Mouse (Mus musculus) limb, embryonic 12.5 days (tissue): ENCODE results near the gene Pkd1. TPM values are rescaled to one million over a fixed set of nuclear protein-coding genes. Genes with fewer than 3 reads are reported as not detected.

Experiments
- ATAC-seq: fragments of 200-750 bp; cut with Nextera tagmentation; 2 replicates; pipeline ENCODE4 v1.8.0; 2017; ENCODE audit warnings: low read depth, moderate TSS enrichment; ENCODE audit not compliant: insufficient number of reproducible peaks, insufficient read depth, low FRiP score, low TSS enrichment
- H3K27ac ChIP-seq: fragments of 300-500 bp; sonication (generic); 2 replicates; pipeline ENCODE4 v1.5.1; 2016; ENCODE audit warnings: mild to moderate bottlenecking, moderate library complexity
- H3K27me3 ChIP-seq: fragments of 300-500 bp; sonication (generic); 2 replicates; pipeline ENCODE4 v1.6.1; 2016; ENCODE audit warnings: mild to moderate bottlenecking, moderate library complexity
- H3K36me3 ChIP-seq: fragments of 300-500 bp; sonication (generic); 2 replicates; pipeline ENCODE4 v1.6.1; 2016; ENCODE audit warnings: mild to moderate bottlenecking, moderate library complexity
- H3K4me1 ChIP-seq: fragments of 300-500 bp; sonication (generic); replicated peaks from 2 replicates; pipeline ENCODE4 v1.6.1; 2016
- H3K4me2 ChIP-seq: fragments of 300-500 bp; sonication (generic); 2 replicates; pipeline ENCODE4 v1.6.1; 2016; ENCODE audit warnings: mild to moderate bottlenecking, moderate library complexity
- H3K4me3 ChIP-seq: fragments of 300-500 bp; sonication (generic); replicated peaks from 2 replicates; pipeline ENCODE4 v1.5.1; 2016; ENCODE audit warnings: mild to moderate bottlenecking
- H3K9ac ChIP-seq: fragments of 300-500 bp; sonication (generic); replicated peaks from 2 replicates; pipeline ENCODE4 v1.6.1; 2016; ENCODE audit warnings: mild to moderate bottlenecking, moderate library complexity
- H3K9me3 ChIP-seq: fragments of 300-500 bp; sonication (generic); 2 replicates; pipeline ENCODE4 v1.6.1; 2016; ENCODE audit warnings: mild to moderate bottlenecking, moderate library complexity
- WGBS: fragments of 180-500 bp; shearing (Covaris S2); methylation state at CpG from one replicate; pipeline ENCODE4 v1.1.7; 2016; 5-methylcytosine and 5-hydroxymethylcytosine counted together
- polyA plus RNA-seq: library from polyadenylated mRNA; unstranded; fragments of >200 nt; fragmentation: Nextera tagmentation; extraction: Ambion mirVana; gene quantifications from 2 replicates; pipeline ENCODE4 v1.2.1, GENCODE M21; 2016

Gene Pkd1
- 23.2 and 32.2 TPM in 2 replicates for polyA plus RNA-seq

DNA sequence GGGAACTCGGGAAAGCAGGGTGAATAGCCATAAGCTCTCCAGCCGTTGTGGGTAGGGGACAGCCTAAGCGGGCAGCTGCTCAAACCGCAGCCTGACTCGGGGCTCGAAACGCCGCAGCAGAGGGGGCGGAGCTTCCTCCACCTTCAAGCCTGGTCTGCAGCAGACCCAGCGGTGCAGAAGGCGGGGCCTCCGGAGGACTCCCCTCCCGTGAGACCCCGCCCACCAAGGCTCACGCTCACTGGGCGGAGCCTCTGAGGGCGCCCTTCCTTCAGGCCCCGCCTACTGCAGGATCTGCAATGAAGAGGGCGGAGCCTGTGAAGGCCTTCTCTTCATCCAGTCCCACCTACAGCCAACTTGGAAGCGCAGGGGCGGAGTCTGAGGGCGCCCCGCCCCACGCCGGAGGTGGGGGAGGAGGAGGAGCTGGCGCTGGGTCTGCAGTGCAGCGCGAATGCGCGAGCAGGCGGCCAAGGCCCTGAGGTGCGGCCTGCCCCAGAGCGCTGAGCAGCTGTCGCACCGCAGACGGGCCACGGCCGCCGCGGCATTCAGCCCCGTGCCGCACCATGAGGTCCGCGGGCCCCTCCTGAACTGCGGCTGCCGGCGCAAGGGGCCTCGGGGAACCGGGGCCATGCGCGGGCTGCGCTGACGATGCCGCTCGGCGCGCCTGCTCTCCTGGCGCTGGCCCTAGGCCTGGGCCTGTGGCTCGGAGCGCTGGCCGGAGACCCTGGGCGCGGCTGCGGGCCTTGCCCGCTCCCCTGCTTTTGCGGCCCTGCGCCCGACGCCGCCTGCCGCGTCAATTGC, at the start of gene Pkd1:
Pkd1 (plus strand) TSS at position 217 of the 798 bp plus-strand sequence.
- peak within 1 kb of the TSS; percentile 92 for H3K9ac ChIP-seq
- H3K4me2 ChIP-seq = peak within 1 kb of the TSS; percentile 83
- H3K9me3 ChIP-seq = no peaks in the 10 kb centered on the region
- peaks cover 28% of the 10 kb centered on the region for H3K4me1 ChIP-seq
- H3K4me3 ChIP-seq = peak within 1 kb of the TSS; percentile 94
- WGBS = under 1% methylated on average over 72 of the region's 72 CpGs
- peak; percentile 94 for ATAC-seq
- H3K27ac ChIP-seq = peak within 1 kb of the TSS; percentile 96
- peaks cover 5% of the 10 kb centered on the region for H3K27me3 ChIP-seq
- H3K36me3 ChIP-seq = no peaks in the 10 kb centered on the region

DNA sequence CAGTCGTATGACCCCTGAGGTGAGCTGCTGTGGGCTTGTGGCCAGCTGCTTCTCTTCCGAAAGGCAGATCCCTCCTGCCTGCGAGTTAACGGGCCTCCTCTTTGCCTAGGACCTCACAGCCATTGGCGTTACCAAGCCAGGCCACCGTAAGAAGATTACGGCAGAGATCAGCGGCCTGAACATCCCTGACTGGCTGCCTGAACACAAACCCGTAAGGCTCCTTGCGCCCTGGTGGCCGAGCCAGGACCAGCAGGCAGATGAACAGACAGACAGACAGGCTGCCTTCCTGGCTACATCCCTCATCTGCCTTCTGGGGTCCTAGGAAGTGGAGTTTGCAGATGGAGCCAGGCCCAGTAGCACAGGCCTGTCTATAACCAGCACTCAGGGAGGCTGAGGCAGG, 47.4 kb upstream of the Pkd1 start:
- no peak for ATAC-seq
- Histone ChIP-seq H3K4me1 (peaks cover 8% of the 10 kb centered on the region), H3K9ac (0 out of 2 replicates have a peak overlapping the region, but pooled peaks have one; percentile 8), H3K36me3 (peaks cover 74% of the 10 kb centered on the region), H3K4me3 (no peak overlapping the region), H3K27me3 (0 out of 2 replicates have a peak, but pooled peaks cover 9% of the 10 kb centered on the region), H3K4me2 (no peak overlapping the region), H3K9me3 (no peaks in the 10 kb centered on the region), H3K27ac (no peak overlapping the region)
- 37% methylated on average over 11 of the region's 11 CpGs for WGBS

DNA sequence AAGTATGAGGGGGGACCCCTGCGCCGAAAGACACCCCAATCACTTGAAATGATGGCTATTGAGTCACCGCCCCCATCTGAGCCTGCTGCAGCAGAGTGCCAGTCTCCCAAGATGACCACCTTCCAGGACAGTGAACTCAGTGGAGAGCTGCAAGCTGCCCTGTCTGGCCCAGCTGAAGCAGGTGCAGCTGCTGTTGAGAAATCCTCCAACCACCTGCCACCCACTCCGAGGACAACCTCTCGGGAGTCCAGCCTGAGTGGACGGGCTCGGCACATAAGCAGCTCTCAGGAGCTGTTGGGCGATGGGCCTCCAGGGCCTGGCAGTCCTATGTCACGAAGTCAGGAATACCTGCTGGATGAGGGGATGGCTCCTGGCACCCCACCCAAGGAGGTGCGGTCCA, 45.5 kb upstream of the Pkd1 start:
- H3K27ac ChIP-seq = no peak overlapping the region
- 0 out of 2 replicates have a peak, but pooled peaks cover 9% of the 10 kb centered on the region for H3K27me3 ChIP-seq
- peaks cover 84% of the 10 kb centered on the region for H3K36me3 ChIP-seq
- H3K9me3 ChIP-seq = no peaks in the 10 kb centered on the region
- H3K4me1 ChIP-seq = peaks cover 9% of the 10 kb centered on the region
- no peak overlapping the region for H3K4me2 ChIP-seq
- no peak overlapping the region for H3K4me3 ChIP-seq
- WGBS = 91% methylated on average over 10 of the region's 10 CpGs
- no peak overlapping the region for H3K9ac ChIP-seq
- ATAC-seq = no peak

DNA sequence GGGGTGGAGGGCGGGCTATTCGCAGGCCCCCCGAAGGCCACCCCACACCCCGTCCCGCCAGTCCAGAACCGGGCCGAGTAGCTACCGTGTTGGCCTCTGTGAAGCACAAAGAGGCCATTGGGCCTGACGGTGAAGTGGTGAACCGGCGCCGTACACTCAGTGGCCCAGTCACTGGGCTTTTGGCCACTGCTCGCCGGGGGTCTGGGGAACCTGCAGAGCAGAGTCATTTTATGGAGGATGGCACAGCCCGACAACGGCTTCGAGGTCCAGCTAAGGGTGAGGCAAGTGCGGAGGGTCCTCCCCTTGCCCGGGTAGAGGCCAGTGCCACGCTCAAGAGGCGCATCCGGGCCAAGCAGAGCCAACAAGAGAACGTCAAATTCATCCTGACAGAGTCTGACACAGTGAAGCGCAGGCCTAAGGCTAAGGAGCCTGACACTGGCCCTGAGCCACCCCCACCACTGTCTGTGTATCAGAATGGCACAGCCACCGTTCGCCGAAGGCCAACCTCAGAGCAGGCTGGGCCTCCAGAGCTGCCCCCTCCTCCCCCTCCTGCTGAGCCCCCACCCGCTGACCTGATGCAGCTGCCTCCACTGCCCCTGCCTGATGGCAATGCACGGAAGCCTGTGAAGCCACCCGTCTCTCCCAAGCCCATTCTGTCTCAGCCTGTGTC, 44.2 kb upstream of the Pkd1 start:
- Histone ChIP-seq H3K4me2 (no peak overlapping the region), H3K36me3 (peaks cover 87% of the 10 kb centered on the region), H3K9me3 (no peaks in the 10 kb centered on the region), H3K9ac (no peak overlapping the region), H3K4me1 (peaks cover 9% of the 10 kb centered on the region), H3K4me3 (no peak overlapping the region), H3K27ac (no peak overlapping the region), H3K27me3 (0 out of 2 replicates have a peak, but pooled peaks cover 9% of the 10 kb centered on the region)
- no peak for ATAC-seq
- WGBS = 89% methylated on average over 30 of the region's 30 CpGs

DNA sequence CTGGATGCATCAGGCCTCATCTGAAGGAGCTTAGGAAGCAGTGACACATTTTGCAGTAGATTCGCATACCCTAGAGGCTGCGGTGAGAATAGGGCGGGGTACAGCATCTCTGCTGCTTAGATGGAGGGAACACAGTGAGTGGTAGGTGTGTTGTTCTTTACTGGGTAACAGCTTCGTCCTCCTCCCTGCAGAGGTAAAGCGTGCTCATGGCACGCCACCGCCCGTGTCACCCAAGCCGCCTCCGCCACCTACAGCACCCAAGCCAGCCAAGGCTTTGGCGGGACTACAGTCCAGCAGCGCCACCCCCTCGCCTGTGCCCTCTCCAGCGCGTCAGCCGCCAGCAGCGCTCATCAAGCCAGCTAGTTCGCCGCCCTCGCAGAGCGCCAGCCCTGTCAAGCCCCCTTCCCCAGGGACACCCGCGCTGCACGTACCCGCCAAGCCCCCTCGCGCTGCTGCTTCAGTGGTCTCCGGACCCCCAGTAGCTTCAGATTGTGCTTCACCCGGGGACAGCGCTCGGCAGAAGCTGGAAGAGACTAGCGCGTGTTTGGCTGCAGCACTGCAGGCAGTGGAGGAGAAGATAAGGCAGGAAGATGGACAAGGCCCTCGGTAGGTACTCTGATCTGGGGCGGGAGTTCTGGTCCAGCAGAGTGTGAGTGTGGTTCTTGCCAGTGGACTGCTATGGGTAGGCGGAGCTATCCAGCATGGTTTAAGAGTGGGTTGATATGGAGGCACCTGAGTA, 43.1 kb upstream of the Pkd1 start:
- WGBS = 30% methylated on average over 36 of the region's 36 CpGs
- peak overlapping the region; percentile 39 for H3K4me2 ChIP-seq
- peak overlapping the region; percentile 18; the same call in 1 of the 2 replicates for H3K4me3 ChIP-seq
- 0 out of 2 replicates have a peak, but pooled peaks have one; percentile 14 for ATAC-seq
- H3K27me3 ChIP-seq = 0 out of 2 replicates have a peak, but pooled peaks cover 9% of the 10 kb centered on the region
- no peaks in the 10 kb centered on the region for H3K9me3 ChIP-seq
- H3K9ac ChIP-seq = peak overlapping the region; percentile 47; the same call in 1 of the 2 replicates
- peaks cover 87% of the 10 kb centered on the region for H3K36me3 ChIP-seq
- H3K4me1 ChIP-seq = peaks cover 9% of the 10 kb centered on the region
- no peak overlapping the region for H3K27ac ChIP-seq

DNA sequence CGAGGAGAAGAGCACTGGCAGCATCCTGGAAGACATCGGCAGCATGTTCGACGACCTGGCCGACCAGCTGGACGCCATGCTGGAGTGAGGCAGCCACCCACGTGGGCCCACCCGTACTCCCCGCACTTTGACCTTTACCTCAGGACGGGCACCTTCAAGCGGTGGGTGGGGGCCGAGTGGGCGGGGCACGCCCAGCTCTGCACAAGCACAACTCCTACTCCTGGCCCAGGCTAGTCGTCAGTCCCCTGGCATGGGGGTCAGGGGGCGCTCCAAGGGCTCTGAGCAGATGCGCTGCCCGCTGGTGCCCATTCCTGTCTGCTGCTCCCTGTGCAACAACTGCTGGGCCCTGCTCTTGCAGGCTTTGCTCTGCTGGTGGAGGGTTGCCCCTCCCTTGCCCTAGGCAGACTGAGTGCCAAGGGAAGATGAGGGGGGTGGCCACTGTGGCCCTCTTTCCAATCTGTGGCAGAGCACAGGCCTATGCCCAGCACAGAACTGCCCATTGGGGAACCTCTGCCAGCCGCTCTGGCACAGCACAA, 42.4 kb upstream of the Pkd1 start:
- Histone ChIP-seq H3K4me3 (no peak overlapping the region), H3K4me2 (peak overlapping the region; percentile 39), H3K4me1 (peaks cover 9% of the 10 kb centered on the region), H3K9me3 (no peaks in the 10 kb centered on the region), H3K9ac (no peak overlapping the region), H3K36me3 (peaks cover 87% of the 10 kb centered on the region), H3K27me3 (0 out of 2 replicates have a peak, but pooled peaks cover 9% of the 10 kb centered on the region), H3K27ac (no peak overlapping the region)
- ATAC-seq = no peak
- WGBS = 42% methylated on average over 19 of the region's 19 CpGs

DNA sequence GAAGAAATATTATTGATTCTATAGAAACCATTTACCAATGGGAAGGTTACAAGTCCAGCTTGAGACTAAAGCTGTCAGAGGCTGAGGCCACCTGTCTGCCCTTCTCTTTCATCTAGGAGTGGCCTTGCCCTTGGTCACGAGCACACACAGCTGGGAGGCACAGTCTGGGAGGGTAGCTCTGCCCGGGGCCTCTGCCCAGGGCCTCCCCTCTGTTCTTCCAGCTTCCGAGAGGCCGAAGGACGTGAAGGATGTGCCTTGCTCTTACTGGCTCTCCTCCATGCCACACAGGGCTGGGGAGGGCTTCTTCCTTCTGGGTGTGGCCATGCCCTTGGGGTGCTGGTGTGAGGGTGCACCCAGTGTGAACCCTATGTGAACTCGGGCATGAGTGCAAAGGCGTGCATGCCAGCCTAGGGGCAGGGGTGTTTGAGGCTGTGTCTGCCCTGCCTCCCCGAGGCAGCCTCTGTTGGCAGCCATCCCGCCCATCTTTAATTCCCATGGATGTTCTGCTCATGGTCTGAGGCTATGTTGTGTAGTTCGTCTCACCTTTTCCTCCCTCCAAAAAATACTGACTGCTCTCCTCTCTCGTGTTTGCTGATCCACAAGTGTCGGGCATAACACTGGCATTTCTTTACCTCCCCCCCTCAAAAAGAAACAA, 41.7 kb upstream of the Pkd1 start:
- WGBS = 80% methylated on average over 12 of the region's 12 CpGs
- Histone ChIP-seq H3K36me3 (peaks cover 87% of the 10 kb centered on the region), H3K27ac (no peak overlapping the region), H3K4me2 (no peak overlapping the region), H3K4me3 (no peak overlapping the region), H3K4me1 (peaks cover 9% of the 10 kb centered on the region), H3K9me3 (no peaks in the 10 kb centered on the region), H3K27me3 (0 out of 2 replicates have a peak, but pooled peaks cover 9% of the 10 kb centered on the region), H3K9ac (no peak overlapping the region)
- ATAC-seq = no peak

DNA sequence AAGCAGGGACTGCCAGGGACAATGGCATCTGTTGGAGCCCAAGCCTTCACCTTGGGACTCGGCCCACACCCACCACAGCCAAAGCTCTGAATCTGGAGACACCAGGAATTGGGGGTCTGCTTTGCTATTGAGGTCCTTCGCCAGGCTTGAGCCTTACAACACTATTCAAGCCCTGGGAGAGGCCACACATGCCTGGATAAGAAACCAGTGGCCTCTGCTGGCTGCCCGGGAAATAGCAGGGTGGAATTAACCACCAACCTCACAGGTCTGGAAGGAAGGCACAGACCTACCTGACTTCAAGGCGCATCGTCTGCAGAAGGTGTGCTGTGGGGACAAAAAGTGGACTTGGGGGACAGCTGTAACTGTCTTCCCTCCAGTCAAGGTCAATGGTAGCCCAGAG, 36.0 kb upstream of the Pkd1 start:
- Histone ChIP-seq H3K27ac (no peak overlapping the region), H3K27me3 (no peaks in the 10 kb centered on the region), H3K4me1 (no peaks in the 10 kb centered on the region), H3K4me3 (no peak overlapping the region), H3K4me2 (no peak overlapping the region), H3K36me3 (peaks cover 99% of the 10 kb centered on the region), H3K9me3 (no peaks in the 10 kb centered on the region), H3K9ac (no peak overlapping the region)
- WGBS = 57% methylated on average over 5 of the region's 5 CpGs
- no peak for ATAC-seq

DNA sequence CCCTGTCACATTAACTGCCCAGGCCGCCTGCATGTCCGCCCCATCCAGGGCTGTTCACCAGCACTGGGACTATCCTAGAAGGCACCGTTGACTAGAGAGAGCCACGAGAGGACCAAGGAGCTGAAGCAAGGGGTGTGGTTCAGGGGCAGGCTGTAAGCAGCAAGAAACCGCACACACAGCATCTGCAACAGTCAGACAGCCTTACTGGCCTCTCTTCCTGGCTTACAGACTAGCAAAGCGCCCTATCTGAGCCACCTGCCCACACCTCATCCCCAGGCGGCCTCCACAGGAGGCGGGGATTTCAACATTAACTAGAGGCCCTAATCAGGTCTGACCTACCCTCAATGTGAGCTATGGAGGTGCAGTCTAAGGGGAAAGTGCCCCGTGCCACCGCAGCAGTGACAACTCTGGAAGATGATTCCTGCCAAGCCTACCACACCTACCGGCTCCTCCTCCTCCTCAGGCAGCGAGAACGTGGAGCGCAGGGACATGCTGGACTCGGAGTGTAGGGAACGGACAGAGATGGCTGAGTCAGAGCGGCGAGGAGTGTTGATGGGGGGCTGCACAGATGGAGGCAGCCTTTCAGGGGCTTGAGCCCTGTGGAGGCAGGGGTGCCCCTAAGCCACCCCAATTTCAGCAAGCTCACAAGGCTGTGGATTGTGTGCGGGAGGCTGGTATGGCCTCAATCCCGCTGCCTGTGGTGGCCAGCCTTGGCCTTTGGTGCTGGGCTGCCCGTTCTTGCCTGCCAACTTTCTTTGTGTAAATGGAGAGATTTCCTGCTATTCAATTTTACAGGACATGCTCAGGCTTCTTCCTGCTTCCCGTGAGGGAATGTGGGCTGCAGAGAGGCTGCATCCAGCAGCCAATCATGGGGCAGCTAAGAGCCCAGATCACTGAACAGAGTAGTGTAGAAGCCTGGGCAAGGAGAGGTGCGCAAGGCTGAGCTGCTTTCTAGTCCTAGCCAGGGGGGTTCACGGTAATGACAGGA, 35.1 kb upstream of the Pkd1 start:
- 87% methylated on average over 24 of the region's 24 CpGs for WGBS
- no peak overlapping the region for H3K9ac ChIP-seq
- H3K27me3 ChIP-seq = no peaks in the 10 kb centered on the region
- H3K9me3 ChIP-seq = no peaks in the 10 kb centered on the region
- no peak overlapping the region for H3K4me2 ChIP-seq
- no peak overlapping the region for H3K4me3 ChIP-seq
- ATAC-seq = no peak
- peak overlapping the region; percentile 59 for H3K27ac ChIP-seq
- H3K4me1 ChIP-seq = no peaks in the 10 kb centered on the region
- peaks cover 97% of the 10 kb centered on the region for H3K36me3 ChIP-seq
